Mouse (Mus musculus) heart, embryonic 14.5 days (tissue): ENCODE data around the gene Fam118b. TPM values are rescaled to one million over a fixed set of nuclear protein-coding genes. Genes with fewer than 3 reads are reported as not detected.

Source experiments
- ATAC-seq: fragments of 200-750 bp; cut with Nextera tagmentation; 2 replicates; pipeline ENCODE4 v1.8.0; 2017; ENCODE audit warnings: low read depth, moderate TSS enrichment; ENCODE audit not compliant: insufficient number of reproducible peaks, insufficient read depth, low FRiP score
- H3K27ac ChIP-seq, 2 experiments: fragments of 200-500 bp in 1 of 2; fragments of 300-500 bp in 1 of 2; sonication (generic) in 1 of 2; replicated peaks in 1 of 2; 2 replicates each; pipeline ENCODE4 v1.5.1; 2012 to 2014; ENCODE audit warnings: low read depth in 2 of 2, low read length in 2 of 2, control low read depth in 1 of 2, mild to moderate bottlenecking in 1 of 2, mixed read lengths in 1 of 2; ENCODE audit not compliant: control insufficient read depth in 1 of 2, insufficient read depth in 1 of 2
- H3K27me3 ChIP-seq: fragments of 300-500 bp; sonication (generic); 2 replicates; pipeline ENCODE4 v1.6.1; 2014; ENCODE audit warnings: mild to moderate bottlenecking, low read length, control low read depth; ENCODE audit not compliant: control insufficient read depth, insufficient read depth
- H3K36me3 ChIP-seq: fragments of 300-500 bp; sonication (generic); 2 replicates; pipeline ENCODE4 v1.6.1; 2014; ENCODE audit warnings: mild to moderate bottlenecking, control low read depth, low read length, mixed read lengths; ENCODE audit not compliant: control insufficient read depth, insufficient read depth
- H3K4me1 ChIP-seq, 2 experiments: fragments of 200-500 bp in 1 of 2; fragments of 300-500 bp in 1 of 2; sonication (generic) in 1 of 2; 2 replicates each; pipeline ENCODE4 v1.6.1; 2012 to 2014; ENCODE audit warnings: low read length in 2 of 2, control low read depth in 1 of 2, mixed read lengths in 1 of 2; ENCODE audit not compliant: control insufficient read depth in 2 of 2, insufficient read depth in 2 of 2
- H3K4me2 ChIP-seq: fragments of 300-500 bp; sonication (generic); 2 replicates; pipeline ENCODE4 v1.6.1; 2014; ENCODE audit warnings: mild to moderate bottlenecking, low read length
- H3K4me3 ChIP-seq, 2 experiments: fragments of 200-500 bp in 1 of 2; fragments of 300-500 bp in 1 of 2; sonication (generic) in 1 of 2; 2 replicates each; pipeline ENCODE4 v1.5.1; 2012 to 2014; ENCODE audit warnings: low read length in 2 of 2, mild to moderate bottlenecking in 2 of 2, control low read depth in 1 of 2, low read depth in 1 of 2, moderate library complexity in 1 of 2; ENCODE audit not compliant: control insufficient read depth in 1 of 2, insufficient read depth in 1 of 2
- H3K9ac ChIP-seq: fragments of 300-500 bp; sonication (generic); 2 replicates; pipeline ENCODE4 v1.6.1; 2014; ENCODE audit warnings: mild to moderate bottlenecking, low read length
- H3K9me3 ChIP-seq: fragments of 300-500 bp; sonication (generic); 2 replicates; pipeline ENCODE4 v1.6.1; 2016; ENCODE audit warnings: low read length, control low read depth; ENCODE audit not compliant: control insufficient read depth
- WGBS: fragments of 180-500 bp; shearing (Covaris S2); extraction: QIAGEN DNeasy Blood & Tissue Kit; methylation state at CpG from one replicate; pipeline ENCODE4 v1.1.7; 2014; 5-methylcytosine and 5-hydroxymethylcytosine counted together
- polyA plus RNA-seq: library from polyadenylated mRNA; unstranded; fragments of >200 nt; fragmentation: Nextera tagmentation; extraction: Ambion mirVana; gene quantifications from 2 replicates; pipeline ENCODE4 v1.2.1, GENCODE M21; 2014

Gene Fam118b
- polyA plus RNA-seq: 26.1 and 28.3 TPM in 2 replicates

- WGBS: under 1% methylated on average over 62 of the region's 62 CpGs
- peaks cover 5 to 17% of the 10 kb centered on the region in 2 experiments for H3K4me1 ChIP-seq
- ATAC-seq: peak; percentile 94
Observed at GRCm38 (mm10) chr9:35267146-35267975, at the start of gene Fam118b, which contains the start of gene Rpusd4. Gene Fam118b (minus strand): TSS chr9:35267805. Gene Rpusd4 (plus strand): TSS chr9:35267865.

GRCm38 (mm10) chr9:35316771-35317211, 49.2 kb upstream of the Fam118b start:
- no peak for ATAC-seq

More at GRCm38 (mm10) chr9:35267146-35267975, at the start of gene Fam118b, which contains the start of gene Rpusd4:
- Histone ChIP-seq H3K4me2 (peak within 1 kb of the TSS; percentile 96), H3K4me3 (peak within 1 kb of the TSS; percentile 79 to 97), H3K9ac (peak within 1 kb of the TSS; percentile 83), H3K36me3 (peaks cover 23% of the 10 kb centered on the region), H3K9me3 (no peaks in the 10 kb centered on the region), H3K27ac (peak within 1 kb of the TSS; percentile 66 to 85), H3K27me3 (no peaks in the 10 kb centered on the region)

GRCm38 (mm10) chr9:35314254-35314653, 46.6 kb upstream of the Fam118b start:
- no peak overlapping the region for H3K4me3 ChIP-seq
- peaks cover 19 to 24% of the 10 kb centered on the region in 2 experiments for H3K4me1 ChIP-seq
- WGBS: 64% methylated on average over 1 of the region's 1 CpGs
- ATAC-seq: no peak
- no peak overlapping the region for H3K27ac ChIP-seq
- H3K9ac ChIP-seq: no peak overlapping the region
- no peaks in the 10 kb centered on the region for H3K36me3 ChIP-seq
- no peaks in the 10 kb centered on the region for H3K27me3 ChIP-seq
- no peaks in the 10 kb centered on the region for H3K9me3 ChIP-seq
- H3K4me2 ChIP-seq: no peak overlapping the region

More at GRCm38 (mm10) chr9:35316771-35317211, 49.2 kb upstream of the Fam118b start:
- 75% methylated on average over 3 of the region's 3 CpGs for WGBS
- Histone ChIP-seq H3K36me3 (no peaks in the 10 kb centered on the region), H3K9ac (no peak overlapping the region), H3K9me3 (no peaks in the 10 kb centered on the region), H3K4me2 (no peak overlapping the region), H3K27ac (no peak overlapping the region), H3K27me3 (no peaks in the 10 kb centered on the region), H3K4me1 (peaks cover 19 to 24% of the 10 kb centered on the region in 2 experiments), H3K4me3 (no peak overlapping the region)

GRCm38 (mm10) chr9:35313601-35314000, 46.0 kb upstream of the Fam118b start:
- Histone ChIP-seq H3K9me3 (no peaks in the 10 kb centered on the region), H3K4me1 (peaks cover 19 to 24% of the 10 kb centered on the region in 2 experiments), H3K4me3 (no peak overlapping the region), H3K36me3 (no peaks in the 10 kb centered on the region), H3K9ac (no peak overlapping the region), H3K4me2 (no peak overlapping the region), H3K27me3 (no peaks in the 10 kb centered on the region), H3K27ac (no peak overlapping the region; a peak in 1 of 4 replicates)
- WGBS: 28% methylated on average over 4 of the region's 4 CpGs
- ATAC-seq: no peak

GRCm38 (mm10) chr9:35312516-35312915, 44.9 kb upstream of the Fam118b start:
- no peak overlapping the region for H3K4me2 ChIP-seq
- H3K4me1 ChIP-seq: peaks cover 16 to 24% of the 10 kb centered on the region in 2 experiments
- H3K4me3 ChIP-seq: no peak overlapping the region
- H3K36me3 ChIP-seq: no peaks in the 10 kb centered on the region
- H3K27ac ChIP-seq: no peak overlapping the region
- no peak for ATAC-seq
- no peaks in the 10 kb centered on the region for H3K27me3 ChIP-seq
- no peak overlapping the region for H3K9ac ChIP-seq
- H3K9me3 ChIP-seq: no peaks in the 10 kb centered on the region
- WGBS: 52% methylated on average over 3 of the region's 3 CpGs

- Histone ChIP-seq H3K27me3 (no peaks in the 10 kb centered on the region), H3K4me2 (no peak overlapping the region), H3K4me3 (no peak overlapping the region), H3K27ac (no peak overlapping the region), H3K9ac (no peak overlapping the region), H3K36me3 (no peaks in the 10 kb centered on the region), H3K9me3 (no peaks in the 10 kb centered on the region), H3K4me1 (peaks cover 12 to 19% of the 10 kb centered on the region in 2 experiments)
- no peak for ATAC-seq
- 68% methylated on average over 6 of the region's 6 CpGs for WGBS
Observed at GRCm38 (mm10) chr9:35310377-35310776, 42.8 kb upstream of the Fam118b start.

- H3K27me3 ChIP-seq: no peaks in the 10 kb centered on the region
Observed at GRCm38 (mm10) chr9:35307461-35307860, 39.9 kb upstream of the Fam118b start.

More at GRCm38 (mm10) chr9:35307461-35307860, 39.9 kb upstream of the Fam118b start:
- no peaks in the 10 kb centered on the region for H3K36me3 ChIP-seq
- no peak overlapping the region for H3K4me3 ChIP-seq
- no peak for ATAC-seq
- H3K27ac ChIP-seq: no peak overlapping the region
- no peaks in the 10 kb centered on the region for H3K9me3 ChIP-seq
- 78% methylated on average over 7 of the region's 7 CpGs for WGBS
- no peak overlapping the region for H3K9ac ChIP-seq
- H3K4me1 ChIP-seq: no peaks in the 10 kb centered on the region
- H3K4me2 ChIP-seq: no peak overlapping the region
